Mouse (Mus musculus) testis, adult 2 months (tissue): ENCODE measurements around the gene Fam234b. TPM values are rescaled to one million over a fixed set of nuclear protein-coding genes. Genes with fewer than 3 reads are reported as not detected.

ENCODE experiments used
- H3K27ac ChIP-seq: fragments of 200-500 bp; 2 replicates; pipeline ENCODE4 v1.5.1; 2012; ENCODE audit warnings: low read depth, low read length; ENCODE audit not compliant: control insufficient read depth, insufficient read depth
- H3K27me3 ChIP-seq: fragments of 200-500 bp; 2 replicates; pipeline ENCODE4 v1.6.1; 2012; ENCODE audit warnings: mild to moderate bottlenecking, low read length, moderate library complexity; ENCODE audit not compliant: control insufficient read depth, insufficient read depth
- H3K36me3 ChIP-seq: fragments of 200-500 bp; 2 replicates; pipeline ENCODE4 v1.6.1; 2012; ENCODE audit warnings: mild to moderate bottlenecking, low read length; ENCODE audit not compliant: control insufficient read depth, insufficient read depth
- H3K4me1 ChIP-seq: fragments of 200-500 bp; 2 replicates; pipeline ENCODE4 v1.6.1; 2012; ENCODE audit warnings: low read length; ENCODE audit not compliant: control insufficient read depth, insufficient read depth
- H3K4me3 ChIP-seq: fragments of 200-500 bp; 2 replicates; pipeline ENCODE4 v1.5.1; 2012; ENCODE audit warnings: low read depth, mild to moderate bottlenecking, low read length, moderate library complexity, mixed read lengths; ENCODE audit not compliant: control insufficient read depth
- CTCF ChIP-seq: fragments of 200-500 bp; IDR thresholded peaks from 2 replicates; pipeline ENCODE4 v1.5.1; 2012; ENCODE audit warnings: low read depth, mild to moderate bottlenecking, inconsistent platforms, low read length, moderate library complexity; ENCODE audit not compliant: control insufficient read depth, insufficient read depth, insufficient replicate concordance
- POLR2A ChIP-seq: fragments of 200-500 bp; IDR thresholded peaks from 2 replicates; pipeline ENCODE4 v1.6.1; 2012; ENCODE audit warnings: low read depth, mild to moderate bottlenecking, inconsistent platforms, low read length, moderate library complexity; ENCODE audit not compliant: control insufficient read depth
- polyA plus RNA-seq: library from polyadenylated mRNA; depleted of rRNA; stranded (reverse); fragments of >200 nt; gene quantifications from 2 replicates; pipeline ENCODE4 v1.2.3, GENCODE M21; 2012

Fam234b gene
- polyA plus RNA-seq, 1 experiment, result 20.9 TPM

GRCm38 (mm10) chr6:135183961-135184360, 13.8 kb upstream of the Fam234b start:
- TF ChIP-seq POLR2A (no peak), CTCF (no peak)
- no peak overlapping the region for H3K27ac ChIP-seq
- H3K4me1 ChIP-seq, result no peaks in the 10 kb centered on the region
- no peaks in the 10 kb centered on the region for H3K36me3 ChIP-seq
- H3K4me3 ChIP-seq, result no peak overlapping the region
- no peaks in the 10 kb centered on the region for H3K27me3 ChIP-seq

GRCm38 (mm10) chr6:135187076-135187917, 10.5 kb upstream of the Fam234b start:
- no peaks in the 10 kb centered on the region for H3K4me1 ChIP-seq
- no peak for TF ChIP-seq CTCF
- no peak for TF ChIP-seq POLR2A
- H3K36me3 ChIP-seq, result no peaks in the 10 kb centered on the region
- no peak overlapping the region for H3K27ac ChIP-seq
- no peaks in the 10 kb centered on the region for H3K27me3 ChIP-seq
- no peak overlapping the region for H3K4me3 ChIP-seq

GRCm38 (mm10) chr6:135188629-135189028, 9.1 kb upstream of the Fam234b start:
- no peaks in the 10 kb centered on the region for H3K36me3 ChIP-seq
- H3K4me1 ChIP-seq, result no peaks in the 10 kb centered on the region
- H3K27me3 ChIP-seq, result no peaks in the 10 kb centered on the region
- no peak overlapping the region for H3K4me3 ChIP-seq
- no peak overlapping the region for H3K27ac ChIP-seq
- TF ChIP-seq CTCF, result no peak
- no peak for TF ChIP-seq POLR2A

GRCm38 (mm10) chr6:135190122-135190521, 7.7 kb upstream of the Fam234b start:
- H3K36me3 ChIP-seq, result no peaks in the 10 kb centered on the region

GRCm38 (mm10) chr6:135191906-135192305, 5.9 kb upstream of the Fam234b start:
- Histone ChIP-seq H3K4me3 (no peak overlapping the region), H3K27me3 (no peaks in the 10 kb centered on the region), H3K27ac (no peak overlapping the region), H3K36me3 (no peaks in the 10 kb centered on the region), H3K4me1 (no peaks in the 10 kb centered on the region)
- no peak for TF ChIP-seq CTCF
- TF ChIP-seq POLR2A, result no peak

More at GRCm38 (mm10) chr6:135190122-135190521, 7.7 kb upstream of the Fam234b start:
- TF ChIP-seq CTCF (no peak), POLR2A (no peak)
- Histone ChIP-seq H3K27me3 (no peaks in the 10 kb centered on the region), H3K27ac (no peak overlapping the region), H3K4me1 (no peaks in the 10 kb centered on the region), H3K4me3 (no peak overlapping the region)

- H3K4me3 ChIP-seq, result no peak overlapping the region
- H3K4me1 ChIP-seq, result peaks cover 5% of the 10 kb centered on the region
- H3K27me3 ChIP-seq, result no peaks in the 10 kb centered on the region
- no peak for TF ChIP-seq POLR2A
- TF ChIP-seq CTCF, result no peak
- no peak overlapping the region for H3K27ac ChIP-seq
- no peaks in the 10 kb centered on the region for H3K36me3 ChIP-seq
Measured at GRCm38 (mm10) chr6:135192993-135193392, 4.8 kb upstream of the Fam234b start.

GRCm38 (mm10) chr6:135193733-135194132, 4.0 kb upstream of the Fam234b start:
- no peak overlapping the region for H3K4me3 ChIP-seq
- H3K27me3 ChIP-seq, result no peaks in the 10 kb centered on the region
- H3K36me3 ChIP-seq, result no peaks in the 10 kb centered on the region
- TF ChIP-seq POLR2A (no peak), CTCF (no peak)
- no peak overlapping the region for H3K27ac ChIP-seq
- H3K4me1 ChIP-seq, result peaks cover 5% of the 10 kb centered on the region
